Mouse (Mus musculus) liver, adult (tissue): ENCODE data around the gene Stn1.

Experiments used
- GATA4 ChIP-seq: IDR thresholded peaks from 2 replicates; pipeline ENCODE4 v1.6.1; 2014; ENCODE audit warnings: mild to moderate bottlenecking, low read length; ENCODE audit not compliant: insufficient replicate concordance

Stn1 gene

DNA sequence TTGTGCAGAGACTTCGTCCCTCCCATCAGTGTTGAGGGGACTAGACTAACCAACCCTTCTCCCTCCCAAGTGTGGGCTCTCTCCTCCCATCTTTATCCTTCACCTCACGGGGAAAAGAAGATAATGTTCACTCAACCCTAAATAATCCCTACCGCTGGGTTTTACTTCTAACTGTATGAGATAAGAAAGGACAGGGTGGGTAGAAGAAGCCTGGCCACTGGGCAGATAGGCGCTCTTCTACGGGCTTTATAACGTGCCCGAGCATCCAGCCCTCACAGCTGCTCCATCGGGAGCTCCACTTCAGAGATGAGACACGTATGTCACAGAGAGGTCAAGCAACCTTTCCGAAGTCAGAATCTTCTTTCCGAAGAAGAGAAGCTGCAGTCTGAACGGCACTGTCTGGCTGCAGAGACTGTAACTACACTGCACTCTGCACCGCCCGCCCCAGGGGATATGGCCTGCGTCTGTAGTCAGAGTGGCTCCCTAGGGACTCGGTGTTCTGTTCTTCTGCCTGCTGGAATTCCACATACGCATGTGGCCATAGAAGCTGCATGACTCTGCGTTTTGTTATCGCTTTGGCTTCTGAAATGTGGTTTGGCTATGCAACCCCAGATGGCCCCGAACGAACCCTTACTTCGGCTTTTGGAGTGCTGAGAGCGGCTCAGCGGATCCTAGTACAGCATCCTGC is 18.7 kb downstream of the Stn1 start:
- TF ChIP-seq GATA4 = no peak

DNA sequence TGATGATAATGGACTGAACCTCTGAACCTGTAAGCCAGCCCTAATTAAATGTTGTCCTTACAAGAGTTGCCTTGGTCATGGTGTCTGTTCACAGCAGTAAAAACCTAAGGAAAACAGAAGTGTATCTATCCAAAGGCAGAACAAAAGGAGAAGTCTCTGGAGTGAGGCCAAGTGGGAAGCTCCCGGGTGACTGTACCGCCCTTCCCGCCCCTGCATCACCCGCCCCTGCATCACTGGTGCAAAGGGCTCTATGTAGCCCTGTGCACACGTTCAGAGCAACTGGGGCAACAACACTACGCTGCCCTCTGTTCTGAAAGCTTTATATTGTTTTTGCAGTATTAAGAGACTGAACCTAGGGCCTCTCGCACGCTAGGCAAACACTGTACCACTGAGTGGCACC is 19.7 kb downstream of the Stn1 start:
- no peak for TF ChIP-seq GATA4

DNA sequence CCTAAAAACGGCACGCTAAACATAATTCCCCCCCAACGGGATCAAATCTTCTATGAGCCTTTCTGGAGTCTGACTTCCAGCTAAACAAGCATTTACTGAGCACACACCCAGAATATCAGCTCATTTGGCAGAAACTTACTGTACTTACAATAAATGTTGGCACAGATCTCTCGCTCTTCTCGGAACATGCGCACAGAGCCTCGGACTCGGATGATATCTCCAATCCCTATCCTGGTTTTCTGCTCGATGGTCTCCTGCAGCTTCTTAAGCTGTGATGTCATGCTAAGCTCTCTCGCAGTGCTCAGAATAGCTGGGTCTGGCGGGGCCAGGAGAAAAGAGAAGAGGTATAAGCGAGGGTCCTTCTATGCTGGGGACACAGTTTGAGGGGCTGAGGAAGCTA is 20.4 kb downstream of the Stn1 start:
- no peak for TF ChIP-seq GATA4

DNA sequence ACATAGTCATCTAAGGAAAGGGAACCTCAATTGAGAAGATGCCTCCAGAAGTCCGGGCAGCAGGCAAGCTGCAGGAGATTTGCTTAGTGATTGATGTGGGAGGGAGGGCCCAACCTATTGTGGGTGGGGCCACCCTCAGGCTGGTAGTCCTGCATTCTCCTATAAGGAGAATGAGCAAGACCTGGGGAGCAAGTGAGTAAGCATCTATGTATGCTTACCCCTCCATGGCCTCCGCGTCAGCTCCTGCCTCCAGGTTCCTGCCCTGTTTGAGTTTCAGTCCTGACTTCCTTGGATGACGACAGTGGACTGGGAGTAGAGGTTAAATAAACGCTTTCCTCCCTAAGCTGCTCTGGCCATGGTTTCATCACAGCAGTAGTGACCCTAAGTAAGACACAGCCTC is 22.2 kb downstream of the Stn1 start:
- TF ChIP-seq GATA4 = no peak

DNA sequence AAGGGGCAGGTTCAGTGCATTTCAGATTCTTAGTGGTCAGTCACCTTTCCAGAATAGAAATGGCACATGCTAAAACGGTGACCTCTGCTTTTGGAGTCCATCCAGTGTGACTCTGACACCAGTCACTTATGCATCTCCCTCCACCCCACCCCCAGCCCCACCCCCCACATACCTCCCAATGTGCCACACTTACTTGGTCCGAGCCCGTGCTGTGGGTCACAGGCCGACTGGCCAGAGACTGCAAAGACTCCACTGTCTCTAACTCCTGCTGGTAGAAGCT is 23.7 kb downstream of the Stn1 start:
- no peak for TF ChIP-seq GATA4

DNA sequence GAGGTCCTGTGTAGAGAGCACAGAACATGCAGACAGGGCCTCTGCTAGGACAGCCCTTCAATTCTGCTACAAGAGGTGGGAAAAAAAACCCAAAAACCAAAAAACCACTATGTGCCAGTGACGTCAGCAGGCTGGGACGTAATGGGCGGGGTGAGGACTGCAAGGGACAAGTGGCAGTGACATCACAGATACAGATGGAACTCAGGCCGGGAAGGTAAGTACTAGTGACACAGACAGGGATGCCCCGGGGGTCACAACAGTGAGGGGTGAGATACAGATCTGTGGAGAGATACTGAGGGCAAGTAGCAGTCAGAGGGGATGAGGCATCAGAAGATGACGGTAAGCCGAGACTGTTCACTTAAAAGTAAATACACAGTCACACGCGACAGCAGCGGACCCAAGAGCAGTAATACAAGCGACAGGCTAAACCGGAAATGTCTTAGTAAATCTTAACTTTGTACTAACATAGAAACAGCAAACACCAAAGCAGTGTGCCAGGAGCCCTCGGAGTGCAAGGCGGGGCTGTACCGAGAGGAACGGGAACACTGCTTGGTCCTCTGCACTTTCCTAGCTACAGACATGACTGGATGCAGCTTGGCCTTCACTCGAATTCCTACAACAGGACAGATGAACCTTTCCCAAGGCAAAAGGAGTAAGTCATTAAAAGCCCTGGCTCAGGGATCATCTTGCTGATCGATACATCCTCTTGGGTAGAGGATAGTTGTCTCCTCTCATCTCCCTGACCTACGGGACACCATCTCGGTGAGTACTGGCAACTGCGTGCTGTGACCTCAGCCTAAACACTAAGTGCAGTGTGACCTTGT is 24.3 kb downstream of the Stn1 start:
- no peak for TF ChIP-seq GATA4

DNA sequence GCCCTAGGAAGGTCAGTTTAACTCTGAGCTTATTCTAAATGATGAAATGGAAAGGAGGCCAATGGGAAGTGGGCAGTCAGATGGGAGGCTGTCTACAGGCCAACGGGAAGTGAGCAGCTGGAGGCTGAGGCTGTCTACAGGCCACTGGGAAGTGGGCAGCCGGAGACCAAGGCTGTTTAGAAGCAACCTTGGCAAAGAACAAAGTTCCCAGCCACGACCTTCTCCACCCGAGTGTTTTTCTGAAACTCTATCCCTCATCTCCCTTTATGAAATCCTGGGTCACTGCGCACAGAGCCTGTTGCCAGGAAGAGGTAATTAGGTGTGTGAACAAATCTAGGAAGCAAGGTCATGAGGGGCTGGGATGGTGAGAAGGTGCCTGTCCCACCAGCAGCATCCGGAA is 25.3 kb downstream of the Stn1 start:
- no peak for TF ChIP-seq GATA4

DNA sequence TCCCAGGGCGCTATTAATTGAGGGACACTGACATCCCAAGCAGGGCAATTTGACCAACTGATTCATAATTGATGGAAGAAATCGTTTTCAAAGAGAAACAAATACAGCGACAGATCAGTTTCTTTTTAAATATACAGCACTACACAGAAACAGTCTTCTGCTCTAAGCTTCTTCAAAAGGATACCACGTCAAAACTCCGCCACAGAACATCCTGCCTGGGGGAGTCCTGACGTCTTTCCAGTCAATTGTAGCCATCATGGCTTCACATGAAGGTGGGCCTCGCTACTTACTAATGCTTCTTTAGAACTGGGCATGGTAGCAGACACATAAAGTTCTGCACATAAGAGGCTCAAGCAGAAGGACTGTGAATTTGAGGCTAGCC is 26.0 kb downstream of the Stn1 start:
- TF ChIP-seq GATA4 = no peak

DNA sequence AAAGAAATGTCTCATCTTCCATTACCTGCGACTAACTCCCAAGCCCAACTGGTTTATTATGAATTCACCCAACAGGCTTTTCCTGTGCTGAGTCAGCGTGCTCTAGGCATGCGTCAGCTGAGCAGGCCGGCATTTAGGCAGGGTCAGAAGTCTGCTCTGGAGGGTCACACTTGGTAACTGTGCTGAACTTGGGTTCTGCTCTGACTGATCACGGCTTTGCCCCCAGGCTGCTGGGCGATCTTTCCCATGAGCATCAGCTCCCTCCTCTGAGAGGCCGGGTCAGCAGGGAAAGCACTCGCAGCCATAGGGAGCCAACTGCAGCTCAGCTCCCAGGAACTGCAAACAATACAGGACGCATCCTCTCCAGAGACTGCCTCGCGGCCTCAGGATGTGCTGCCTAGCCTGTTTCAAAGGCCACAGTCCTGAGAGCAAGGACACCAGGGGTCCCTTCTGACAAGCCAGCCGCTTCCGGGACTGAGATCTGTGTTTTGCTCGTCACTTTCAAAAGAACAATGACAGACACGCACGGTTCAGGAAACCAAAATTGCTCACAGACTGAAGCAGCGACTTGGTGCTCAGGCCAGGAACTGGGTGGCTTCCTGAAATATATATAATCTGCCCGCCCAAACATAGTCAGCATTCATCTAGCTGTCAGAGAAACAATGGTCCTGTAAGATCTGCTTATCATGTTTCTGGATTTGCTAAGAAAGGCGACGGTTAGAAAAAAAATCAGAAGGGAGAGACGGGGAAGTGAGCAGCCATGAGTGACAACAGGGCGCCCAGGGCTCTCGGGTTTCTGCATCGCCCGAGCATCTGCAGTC is 26.6 kb downstream of the Stn1 start:
- peak; percentile 82; the same call in 1 of the 2 replicates for TF ChIP-seq GATA4

DNA sequence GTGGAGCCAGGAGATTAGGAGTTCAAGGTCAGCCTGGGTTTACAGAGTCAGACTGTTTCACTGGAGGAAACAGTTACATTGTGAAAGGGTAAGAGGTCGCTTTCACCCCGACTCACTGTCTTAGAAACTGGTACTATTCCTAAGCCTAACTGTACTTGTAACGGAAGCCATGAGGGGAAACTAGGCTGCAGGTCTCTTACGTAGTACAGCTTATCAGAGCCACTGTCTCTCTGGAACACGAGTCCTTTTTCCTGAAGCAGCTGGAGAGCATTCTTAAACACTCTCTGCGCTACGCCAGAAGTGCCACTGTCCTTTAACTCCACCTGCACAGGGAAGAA is 27.2 kb downstream of the Stn1 start:
- peak; percentile 7; the same call in 1 of the 2 replicates for TF ChIP-seq GATA4

DNA sequence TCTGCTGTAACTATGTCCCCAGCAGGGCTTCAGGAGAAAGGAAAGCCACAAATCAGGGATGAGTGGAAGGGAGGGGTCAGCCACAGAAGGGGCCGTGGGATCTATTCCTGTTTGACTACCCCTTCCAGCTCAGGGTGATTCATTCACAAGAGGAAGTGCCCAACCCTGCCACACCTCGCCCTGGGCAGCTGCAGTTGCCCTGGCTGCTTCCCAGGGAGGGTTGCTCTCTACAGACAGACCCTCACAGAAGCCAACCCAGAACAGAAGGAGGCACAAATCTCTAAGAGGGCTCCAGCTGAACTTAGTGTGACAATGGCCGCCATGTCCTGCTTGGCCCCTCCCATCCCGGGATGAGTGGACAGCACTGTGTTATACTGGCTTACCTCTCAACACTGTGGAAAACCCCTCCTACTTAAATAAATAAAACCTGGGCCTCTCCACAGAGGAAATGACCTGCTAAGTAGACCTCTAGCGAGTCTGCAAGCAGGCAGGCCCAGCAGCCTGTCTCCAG is 28.5 kb downstream of the Stn1 start:
- no peak for TF ChIP-seq GATA4

DNA sequence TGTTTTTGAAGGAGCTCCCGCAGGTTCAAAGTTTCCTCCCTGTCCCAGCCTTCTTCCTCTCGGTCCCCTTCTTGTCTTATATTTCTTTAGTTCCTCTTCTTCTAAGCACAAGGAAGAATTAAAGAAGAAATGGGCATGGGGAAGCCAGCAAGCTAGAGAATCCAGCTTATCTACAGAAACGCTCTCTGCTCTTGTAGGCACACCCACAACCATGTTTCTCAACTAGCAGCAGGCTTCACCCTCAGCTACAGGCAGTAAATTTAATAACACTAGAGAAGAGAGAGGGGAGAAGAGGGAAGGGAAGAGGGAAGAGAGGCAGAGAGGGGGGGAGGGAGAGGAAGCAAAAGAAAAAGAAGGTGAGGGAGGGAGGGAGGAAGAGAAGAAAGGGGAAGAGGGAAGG is 29.1 kb downstream of the Stn1 start:
- no peak for TF ChIP-seq GATA4

DNA sequence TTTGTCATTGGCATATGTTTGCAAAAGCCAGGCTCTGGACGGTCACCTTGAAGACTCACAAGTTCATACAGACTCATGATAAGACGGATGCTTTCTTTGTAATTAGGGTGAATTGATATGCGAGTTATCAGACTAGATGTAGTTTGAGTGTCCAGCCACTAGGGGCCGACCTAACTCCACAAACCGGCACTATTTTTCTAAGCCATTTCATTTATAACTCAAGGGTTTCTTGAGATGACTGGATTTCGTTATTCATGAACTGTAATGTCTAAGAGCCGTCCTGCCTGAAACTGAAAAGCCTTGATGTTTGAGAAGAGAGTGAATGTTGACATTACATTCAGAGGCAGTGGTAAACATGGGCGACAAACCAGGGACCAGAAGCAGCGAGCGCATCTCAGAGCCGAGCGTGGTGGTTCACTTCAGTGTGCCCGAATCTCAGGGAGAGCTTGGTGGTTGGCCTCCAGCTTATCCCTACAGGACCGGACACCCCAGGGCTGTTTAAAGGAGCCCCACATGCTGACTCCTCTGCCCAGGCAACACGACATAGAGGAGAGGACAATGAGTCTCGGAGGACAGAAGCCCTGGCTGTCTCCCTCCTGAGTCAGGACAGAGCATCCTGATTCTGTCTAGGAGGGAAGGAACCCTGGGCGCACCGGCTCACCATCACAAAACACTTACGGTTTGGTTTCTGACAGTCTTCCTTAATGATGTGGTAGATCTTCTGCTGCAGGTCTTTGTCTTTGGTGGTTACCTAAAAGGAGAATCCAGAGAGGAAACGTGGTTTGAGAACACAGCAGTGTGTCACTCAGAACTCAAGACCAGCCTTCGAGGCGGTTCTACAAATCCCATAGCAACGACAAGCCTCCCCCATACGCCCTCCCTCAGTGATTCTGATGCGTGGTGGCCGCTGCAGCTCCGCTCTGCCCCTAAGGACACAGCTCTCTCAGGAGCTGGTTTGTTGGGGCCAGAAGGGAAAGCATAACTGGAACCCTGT is 29.9 kb downstream of the Stn1 start:
- TF ChIP-seq GATA4 = no peak

DNA sequence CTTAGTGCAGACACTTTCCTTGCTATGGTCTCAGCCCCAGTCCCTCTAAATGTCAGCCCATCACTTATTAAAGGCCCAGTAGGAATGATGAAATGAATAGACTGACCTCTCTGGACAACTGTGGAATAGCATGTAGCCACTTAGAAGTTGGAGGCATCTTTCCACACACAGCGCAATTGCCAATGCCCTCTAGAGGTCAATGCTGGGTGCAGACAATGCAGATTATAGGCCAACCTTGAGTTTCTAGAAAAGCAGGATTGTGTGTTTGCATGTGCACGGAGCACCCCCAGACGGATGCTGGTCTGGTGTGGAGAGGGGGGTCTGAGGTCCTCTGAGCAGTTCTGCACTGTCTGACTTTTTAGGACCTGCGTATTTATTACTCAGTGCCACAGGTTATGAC is 33.7 kb downstream of the Stn1 start:
- TF ChIP-seq GATA4 = no peak

DNA sequence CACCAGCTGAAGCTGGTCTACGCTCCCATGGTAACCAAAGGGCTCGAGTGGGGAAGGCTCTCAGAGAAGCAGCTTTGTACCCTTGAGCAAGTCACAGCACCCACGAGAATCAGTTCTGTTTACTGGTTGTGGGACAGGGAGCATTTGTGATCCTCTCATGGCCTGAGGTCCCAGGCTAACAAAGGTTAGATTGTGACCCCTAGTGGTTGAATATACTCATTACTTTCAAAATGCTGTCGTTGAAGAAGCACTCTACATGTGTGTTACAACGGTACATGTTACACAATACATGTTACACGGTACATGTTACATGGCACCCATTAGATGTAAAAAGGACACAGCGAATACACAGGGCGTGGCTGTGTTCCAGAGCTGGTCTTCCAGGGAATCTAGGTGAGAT is 34.7 kb downstream of the Stn1 start:
- TF ChIP-seq GATA4 = no peak
